Mouse (Mus musculus) stomach, embryonic 15.5 days (tissue): ENCODE measurements around the gene Slc39a5. TPM values are rescaled to one million over a fixed set of nuclear protein-coding genes. Genes with fewer than 3 reads are reported as not detected.

Experiments
- ATAC-seq: fragments of 200-750 bp; cut with Nextera tagmentation; 2 replicates; pipeline ENCODE4 v1.8.0; 2017; ENCODE audit warnings: low read depth, moderate number of reproducible peaks, moderate TSS enrichment; ENCODE audit not compliant: insufficient read depth, low FRiP score
- H3K27ac ChIP-seq: fragments of 300-500 bp; sonication (generic); 2 replicates; pipeline ENCODE4 v1.5.1; 2015; ENCODE audit warnings: mild to moderate bottlenecking, inconsistent platforms
- H3K27me3 ChIP-seq: fragments of 300-500 bp; sonication (generic); replicated peaks from 2 replicates; pipeline ENCODE4 v1.6.1; 2015; ENCODE audit warnings: inconsistent platforms
- H3K36me3 ChIP-seq: fragments of 300-500 bp; sonication (generic); 2 replicates; pipeline ENCODE4 v1.6.1; 2015; ENCODE audit warnings: inconsistent platforms
- H3K4me1 ChIP-seq: fragments of 300-500 bp; sonication (generic); 2 replicates; pipeline ENCODE4 v1.6.1; 2015; ENCODE audit warnings: inconsistent platforms
- H3K4me2 ChIP-seq: fragments of 300-500 bp; sonication (generic); 2 replicates; pipeline ENCODE4 v1.6.1; 2015; ENCODE audit warnings: mild to moderate bottlenecking, inconsistent platforms
- H3K4me3 ChIP-seq: fragments of 300-500 bp; sonication (generic); replicated peaks from 2 replicates; pipeline ENCODE4 v1.5.1; 2015; ENCODE audit warnings: inconsistent platforms
- H3K9ac ChIP-seq: fragments of 300-500 bp; sonication (generic); 2 replicates; pipeline ENCODE4 v1.6.1; 2015; ENCODE audit warnings: inconsistent platforms
- H3K9me3 ChIP-seq: fragments of 300-500 bp; sonication (generic); 2 replicates; pipeline ENCODE4 v1.6.1; 2016; ENCODE audit warnings: inconsistent platforms
- WGBS: fragments of 180-500 bp; shearing (Covaris S2); methylation state at CpG from one replicate; pipeline ENCODE4 v1.1.7; 2015; 5-methylcytosine and 5-hydroxymethylcytosine counted together
- polyA plus RNA-seq: library from polyadenylated mRNA; unstranded; fragments of >200 nt; fragmentation: Nextera tagmentation; extraction: Ambion mirVana; gene quantifications from 2 replicates; pipeline ENCODE4 v1.2.1, GENCODE M21; 2015

The Slc39a5 gene
- polyA plus RNA-seq, 1 experiment from 2014 or later: 34.5 TPM

- Histone ChIP-seq H3K9me3 (no peaks in the 10 kb centered on the region), H3K36me3 (no peaks in the 10 kb centered on the region), H3K27me3 (no peaks in the 10 kb centered on the region), H3K4me3 (no peak overlapping the region), H3K4me1 (peaks cover 20% of the 10 kb centered on the region; the same call in 1 of the 2 replicates), H3K27ac (no peak overlapping the region), H3K4me2 (no peak overlapping the region), H3K9ac (no peak overlapping the region)
- 75% methylated on average over 5 of the region's 5 CpGs for WGBS
- ATAC-seq: no peak
Observed at GRCm38 (mm10) chr10:128372142-128372541, 28.9 kb downstream of the Slc39a5 start.

- WGBS: 55% methylated on average over 4 of the region's 4 CpGs
- no peaks in the 10 kb centered on the region for H3K9me3 ChIP-seq
- no peak overlapping the region for H3K27ac ChIP-seq
- no peak for ATAC-seq
- no peak overlapping the region for H3K9ac ChIP-seq
- no peaks in the 10 kb centered on the region for H3K36me3 ChIP-seq
- H3K4me3 ChIP-seq: no peak overlapping the region
- no peaks in the 10 kb centered on the region for H3K27me3 ChIP-seq
- no peak overlapping the region for H3K4me2 ChIP-seq
- H3K4me1 ChIP-seq: peaks cover 15% of the 10 kb centered on the region; the same call in 1 of the 2 replicates
Observed at GRCm38 (mm10) chr10:128370601-128371000, 30.4 kb downstream of the Slc39a5 start.

- no peak for ATAC-seq
- Histone ChIP-seq H3K27ac (no peak overlapping the region), H3K27me3 (no peaks in the 10 kb centered on the region), H3K36me3 (no peaks in the 10 kb centered on the region), H3K9ac (no peak overlapping the region), H3K9me3 (no peaks in the 10 kb centered on the region), H3K4me2 (no peak overlapping the region), H3K4me1 (peaks cover 15% of the 10 kb centered on the region; the same call in 1 of the 2 replicates), H3K4me3 (no peak overlapping the region)
- 67% methylated on average over 6 of the region's 6 CpGs for WGBS
Observed at GRCm38 (mm10) chr10:128370021-128370420, 31.0 kb downstream of the Slc39a5 start.

GRCm38 (mm10) chr10:128369599-128369998 lies 31.4 kb downstream of the Slc39a5 start:
- no peaks in the 10 kb centered on the region for H3K27me3 ChIP-seq
- H3K27ac ChIP-seq: peak overlapping the region; percentile 96
- WGBS: 69% methylated on average over 6 of the region's 6 CpGs
- H3K4me1 ChIP-seq: peaks cover 15% of the 10 kb centered on the region; the same call in 1 of the 2 replicates
- no peaks in the 10 kb centered on the region for H3K36me3 ChIP-seq
- no peak overlapping the region for H3K9ac ChIP-seq
- no peaks in the 10 kb centered on the region for H3K9me3 ChIP-seq
- peak overlapping the region; percentile 90 for H3K4me2 ChIP-seq
- peak overlapping the region; percentile 78 for H3K4me3 ChIP-seq
- no peak for ATAC-seq

DNA sequence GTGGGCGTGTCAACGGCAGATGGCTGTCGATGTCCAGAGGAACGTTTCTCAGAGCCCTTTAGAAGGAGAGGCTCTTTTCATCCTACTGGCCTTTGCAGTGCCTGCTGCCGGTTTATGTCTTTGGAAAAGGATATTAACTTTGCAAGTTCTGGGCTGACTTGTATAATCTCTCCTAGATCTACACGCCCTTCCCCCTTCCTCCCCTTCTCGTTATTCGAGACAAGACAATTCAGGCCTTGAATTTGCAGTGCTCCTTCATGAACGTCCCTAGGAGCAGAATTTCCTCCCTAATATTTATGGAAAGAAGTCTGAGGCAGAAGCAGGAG lies 31.8 kb downstream of the Slc39a5 start:
- Histone ChIP-seq H3K27me3 (no peaks in the 10 kb centered on the region), H3K9me3 (no peaks in the 10 kb centered on the region), H3K4me2 (peak overlapping the region; percentile 90), H3K36me3 (no peaks in the 10 kb centered on the region), H3K9ac (0 out of 2 replicates have a peak overlapping the region, but pooled peaks have one; percentile 74), H3K27ac (peak overlapping the region; percentile 96), H3K4me1 (peaks cover 15% of the 10 kb centered on the region; the same call in 1 of the 2 replicates), H3K4me3 (peak overlapping the region; percentile 78)
- 5% methylated on average over 9 of the region's 9 CpGs for WGBS
- ATAC-seq: no peak

DNA sequence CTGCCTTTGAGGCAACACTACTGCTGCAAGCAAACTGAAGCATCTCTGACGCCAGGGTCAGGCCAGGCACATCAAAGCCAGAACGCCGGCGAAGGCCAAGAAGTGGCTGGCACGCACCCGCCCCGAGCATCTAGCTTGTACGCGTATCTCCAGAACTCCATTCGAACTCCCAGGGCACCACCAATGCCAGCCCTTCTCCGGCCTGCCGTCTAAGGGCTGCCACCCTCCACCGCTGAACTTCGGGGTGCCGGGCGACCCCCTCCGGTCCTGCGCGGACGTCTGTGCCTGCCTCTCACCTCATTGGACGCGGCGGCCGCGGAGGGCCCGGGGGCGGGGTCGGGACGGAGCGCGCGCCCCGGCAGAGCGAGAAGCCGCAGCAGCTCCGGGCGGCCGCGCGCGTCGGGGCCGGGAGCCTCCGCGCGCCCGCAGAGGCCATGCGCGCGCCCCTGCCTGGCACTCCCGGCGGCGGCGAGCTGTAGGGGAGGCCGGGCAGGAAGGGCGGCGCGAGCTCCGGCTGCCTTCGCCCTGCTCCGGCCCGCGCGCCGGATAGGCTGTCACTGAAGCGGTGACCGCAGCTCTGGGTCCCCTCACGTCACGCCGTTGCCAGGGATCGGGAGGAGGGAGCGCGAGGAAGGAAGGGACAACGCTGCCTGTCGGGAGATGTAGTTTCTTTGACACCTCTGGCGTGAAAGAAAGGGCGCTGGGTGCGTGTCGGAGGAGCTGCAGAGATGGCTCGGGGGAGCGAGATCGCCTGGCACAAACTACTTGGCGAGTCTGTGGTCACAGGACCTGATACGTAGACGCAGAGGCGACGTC lies 32.4 kb downstream of the Slc39a5 start, which contains the start of gene Coq10a:
TSS of gene Coq10a (minus strand) at position 596 of the 816 bp plus-strand sequence.
- no peaks in the 10 kb centered on the region for H3K9me3 ChIP-seq
- H3K27ac ChIP-seq: peak within 1 kb of the TSS; percentile 96
- peaks cover 15% of the 10 kb centered on the region; the same call in 1 of the 2 replicates for H3K4me1 ChIP-seq
- peaks cover 1% of the 10 kb centered on the region for H3K36me3 ChIP-seq
- H3K4me3 ChIP-seq: peak within 1 kb of the TSS; percentile 78
- H3K4me2 ChIP-seq: peak within 1 kb of the TSS; percentile 90
- peak; percentile 93 for ATAC-seq
- H3K9ac ChIP-seq: peak within 1 kb of the TSS; percentile 74
- WGBS: 0% methylated on average over 87 of the region's 87 CpGs
- no peaks in the 10 kb centered on the region for H3K27me3 ChIP-seq

DNA sequence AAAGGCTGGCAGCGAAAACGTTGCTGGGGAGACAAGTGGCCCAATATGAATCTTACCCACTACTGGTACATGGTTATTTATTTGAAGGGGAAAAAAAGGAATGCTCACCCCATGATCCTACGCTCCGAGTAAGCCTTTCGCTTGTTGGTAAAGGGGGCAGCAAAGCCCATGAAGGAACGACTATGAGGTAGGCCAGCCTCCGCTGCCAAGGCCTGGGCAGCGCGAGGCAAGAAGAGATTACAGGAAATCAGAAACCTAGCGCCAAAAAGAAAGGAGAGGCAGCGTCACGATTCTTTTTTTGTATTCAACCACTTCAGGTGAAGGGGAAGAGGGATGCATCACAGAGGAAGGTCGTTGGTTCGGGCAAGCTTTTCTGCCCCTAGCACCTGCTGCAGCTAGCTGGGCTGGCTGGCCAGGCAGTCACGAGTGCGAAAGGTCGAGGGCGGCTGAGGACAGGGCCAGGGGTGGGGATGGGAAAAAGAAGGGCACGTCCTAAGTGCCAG lies 33.1 kb downstream of the Slc39a5 start:
- WGBS: 15% methylated on average over 19 of the region's 19 CpGs
- Histone ChIP-seq H3K9me3 (no peaks in the 10 kb centered on the region), H3K9ac (peak overlapping the region; percentile 74)

DNA sequence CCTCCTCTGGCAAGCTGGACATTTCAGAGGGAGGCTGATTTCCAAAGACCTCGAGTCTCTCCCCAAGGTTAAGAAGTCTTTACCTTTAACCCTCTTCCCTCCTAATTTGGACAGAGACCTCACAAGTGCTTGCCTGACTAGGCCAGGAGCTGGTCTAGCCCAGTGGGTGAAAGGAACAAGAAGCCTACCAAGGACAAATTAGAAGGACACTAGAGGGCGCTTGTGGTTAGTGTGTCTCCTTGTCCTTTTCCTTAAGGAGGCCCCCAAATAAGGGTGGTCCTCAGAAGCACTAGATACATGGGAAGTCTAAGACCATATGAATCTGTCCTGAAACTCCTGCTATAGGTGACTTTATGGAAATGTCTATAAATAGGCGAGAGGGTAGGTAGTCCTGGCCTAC lies 38.5 kb downstream of the Slc39a5 start:
- ATAC-seq: no peak
- Histone ChIP-seq H3K36me3 (peaks cover 50% of the 10 kb centered on the region), H3K4me3 (no peak overlapping the region), H3K4me2 (no peak overlapping the region), H3K9ac (no peak overlapping the region), H3K4me1 (0 out of 2 replicates have a peak, but pooled peaks cover under 1% of the 10 kb centered on the region), H3K27me3 (no peaks in the 10 kb centered on the region), H3K27ac (no peak overlapping the region), H3K9me3 (no peaks in the 10 kb centered on the region)
- 48% methylated on average over 3 of the region's 3 CpGs for WGBS

More for the DNA sequence above, 33.1 kb downstream of the Slc39a5 start:
- Histone ChIP-seq H3K27ac (peak overlapping the region; percentile 96), H3K4me1 (peaks cover 15% of the 10 kb centered on the region; the same call in 1 of the 2 replicates), H3K4me2 (peak overlapping the region; percentile 90), H3K27me3 (no peaks in the 10 kb centered on the region), H3K36me3 (peaks cover 8% of the 10 kb centered on the region), H3K4me3 (peak overlapping the region; percentile 78)
- ATAC-seq: no peak

GRCm38 (mm10) chr10:128361836-128362235 lies 39.2 kb downstream of the Slc39a5 start:
- H3K4me3 ChIP-seq: no peak overlapping the region
- no peaks in the 10 kb centered on the region for H3K4me1 ChIP-seq
- no peak for ATAC-seq
- H3K36me3 ChIP-seq: peaks cover 50% of the 10 kb centered on the region
- H3K9me3 ChIP-seq: no peaks in the 10 kb centered on the region
- H3K27me3 ChIP-seq: no peaks in the 10 kb centered on the region
- no peak overlapping the region for H3K9ac ChIP-seq
- H3K27ac ChIP-seq: no peak overlapping the region
- WGBS: 88% methylated on average over 6 of the region's 6 CpGs
- no peak overlapping the region for H3K4me2 ChIP-seq

DNA sequence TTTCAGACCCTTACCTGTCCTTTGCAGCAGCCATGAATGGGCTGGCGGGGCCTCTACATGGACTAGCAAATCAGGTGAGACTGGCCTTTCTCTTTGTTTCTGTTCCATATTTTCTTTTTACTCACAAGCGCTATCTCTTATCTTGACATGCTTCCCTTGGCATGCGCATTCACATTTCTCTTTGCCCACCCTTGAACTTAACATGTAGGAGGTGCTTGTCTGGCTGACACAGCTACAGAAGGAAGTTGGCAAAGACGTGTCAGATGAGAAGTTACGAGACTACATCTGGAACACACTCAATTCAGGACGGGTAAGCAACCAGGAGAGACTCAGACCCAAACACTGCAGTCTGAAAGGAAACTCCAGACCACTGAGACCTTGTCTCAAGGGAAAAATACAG lies 41.8 kb downstream of the Slc39a5 start:
- Histone ChIP-seq H3K27ac (no peak overlapping the region), H3K27me3 (no peaks in the 10 kb centered on the region), H3K36me3 (peaks cover 56% of the 10 kb centered on the region), H3K9ac (no peak overlapping the region), H3K4me3 (no peak overlapping the region), H3K4me2 (no peak overlapping the region), H3K9me3 (no peaks in the 10 kb centered on the region), H3K4me1 (no peaks in the 10 kb centered on the region)
- ATAC-seq: no peak
- 82% methylated on average over 6 of the region's 6 CpGs for WGBS

DNA sequence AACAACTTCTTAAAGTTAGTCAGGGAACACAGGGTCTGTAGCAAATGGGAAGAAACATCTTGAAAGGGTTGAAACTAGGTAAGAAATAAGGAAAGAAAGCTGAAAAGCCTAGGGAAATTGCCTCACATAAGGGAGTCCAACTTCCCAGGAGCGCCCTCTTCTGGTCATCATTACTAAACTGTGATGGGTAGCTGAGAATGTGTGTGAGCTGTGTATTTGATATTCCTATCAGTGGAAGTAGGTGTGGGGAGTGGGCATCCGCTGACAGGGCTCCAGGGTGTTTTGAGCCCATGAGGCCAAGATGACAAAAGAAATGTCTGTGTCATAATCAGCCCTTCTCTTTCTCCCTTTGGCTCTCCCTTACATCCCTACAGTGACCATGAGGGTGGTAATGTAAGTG lies 42.2 kb downstream of the Slc39a5 start:
- Histone ChIP-seq H3K27me3 (no peaks in the 10 kb centered on the region), H3K9ac (no peak overlapping the region), H3K27ac (no peak overlapping the region), H3K36me3 (peaks cover 60% of the 10 kb centered on the region), H3K4me2 (no peak overlapping the region), H3K9me3 (no peaks in the 10 kb centered on the region), H3K4me3 (no peak overlapping the region), H3K4me1 (no peaks in the 10 kb centered on the region)
- WGBS: 53% methylated on average over 2 of the region's 2 CpGs
- ATAC-seq: no peak

DNA sequence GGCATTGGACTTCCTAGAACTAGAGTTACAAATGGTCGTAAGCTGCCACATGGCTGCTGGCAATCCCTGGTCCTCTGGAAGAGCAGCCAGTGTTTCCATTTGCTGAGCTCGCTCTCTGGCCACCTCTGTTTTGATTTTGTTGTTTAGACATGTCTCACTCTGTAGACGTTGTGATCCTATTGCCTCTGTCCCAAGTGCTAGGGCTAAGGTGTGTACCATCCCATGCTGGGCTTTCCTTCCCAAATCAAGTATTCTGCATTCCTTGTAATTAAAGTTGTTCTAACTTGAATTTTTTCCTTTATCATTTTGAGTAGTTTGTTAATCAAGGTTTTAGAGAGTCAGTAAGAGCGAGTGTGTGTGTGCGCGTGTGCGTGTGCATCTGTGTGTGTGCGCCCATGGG lies 53.5 kb downstream of the Slc39a5 start:
- no peak overlapping the region for H3K4me3 ChIP-seq
- WGBS: 84% methylated on average over 8 of the region's 8 CpGs
- no peak for ATAC-seq
- H3K27me3 ChIP-seq: no peaks in the 10 kb centered on the region
- no peak overlapping the region for H3K27ac ChIP-seq
- H3K4me1 ChIP-seq: peaks cover 10% of the 10 kb centered on the region
- no peak overlapping the region for H3K9ac ChIP-seq
- peaks cover 22% of the 10 kb centered on the region for H3K36me3 ChIP-seq
- H3K4me2 ChIP-seq: no peak overlapping the region
- H3K9me3 ChIP-seq: no peaks in the 10 kb centered on the region
